Mouse (Mus musculus) R1 (cell line): ENCODE measurements around the gene Schip1.

ENCODE experiments used
- DNase-seq: peaks from one replicate; pipeline ENCODE4 v3.0.0-alpha.2; 2018; ENCODE audit warnings: low read depth, low spot score

Gene Schip1

DNA sequence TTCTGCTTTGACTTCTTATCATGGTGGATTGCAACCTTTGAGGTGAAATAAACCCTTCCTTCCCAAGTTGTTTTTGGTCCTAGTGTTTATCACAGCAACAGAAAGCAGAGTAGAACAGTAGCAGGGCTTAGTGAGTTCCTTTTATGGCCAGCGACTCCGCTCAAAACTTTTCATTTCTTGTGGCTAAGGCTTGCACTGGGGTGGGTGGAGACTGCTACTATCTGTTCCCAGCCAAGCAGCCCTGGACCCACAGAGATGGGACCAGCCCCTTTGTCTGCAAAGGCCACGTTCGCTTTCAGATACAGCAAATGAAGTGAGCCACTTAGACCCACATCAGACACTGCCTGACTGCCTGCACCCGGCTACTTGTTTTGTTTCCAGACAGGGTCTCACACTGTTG lies 446.3 kb downstream of the Schip1 start:
- DNase-seq = no peak

- no peak for DNase-seq
Measured at GRCm38 (mm10) chr3:68511744-68512143, 447.1 kb downstream of the Schip1 start.

DNA sequence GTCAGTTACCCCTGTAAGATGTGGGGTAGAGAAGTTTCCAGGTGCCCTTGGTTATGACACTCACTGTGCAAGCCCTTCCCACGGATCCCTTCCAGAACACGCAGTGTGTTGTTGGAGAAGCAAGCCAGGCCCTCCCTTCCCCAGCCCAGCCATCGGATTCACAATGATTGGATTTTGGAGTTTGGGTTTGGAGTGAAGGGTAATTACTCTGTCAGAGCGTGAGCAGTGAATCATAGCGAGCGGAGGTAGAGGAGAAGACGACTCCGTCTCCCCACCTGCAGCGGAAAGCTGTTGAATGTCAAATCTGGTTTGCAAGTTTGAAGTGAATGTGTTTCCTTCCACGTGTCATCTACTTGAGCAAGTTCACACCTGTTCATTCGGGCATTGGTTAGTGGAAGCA lies 447.7 kb downstream of the Schip1 start:
- DNase-seq = no peak

DNA sequence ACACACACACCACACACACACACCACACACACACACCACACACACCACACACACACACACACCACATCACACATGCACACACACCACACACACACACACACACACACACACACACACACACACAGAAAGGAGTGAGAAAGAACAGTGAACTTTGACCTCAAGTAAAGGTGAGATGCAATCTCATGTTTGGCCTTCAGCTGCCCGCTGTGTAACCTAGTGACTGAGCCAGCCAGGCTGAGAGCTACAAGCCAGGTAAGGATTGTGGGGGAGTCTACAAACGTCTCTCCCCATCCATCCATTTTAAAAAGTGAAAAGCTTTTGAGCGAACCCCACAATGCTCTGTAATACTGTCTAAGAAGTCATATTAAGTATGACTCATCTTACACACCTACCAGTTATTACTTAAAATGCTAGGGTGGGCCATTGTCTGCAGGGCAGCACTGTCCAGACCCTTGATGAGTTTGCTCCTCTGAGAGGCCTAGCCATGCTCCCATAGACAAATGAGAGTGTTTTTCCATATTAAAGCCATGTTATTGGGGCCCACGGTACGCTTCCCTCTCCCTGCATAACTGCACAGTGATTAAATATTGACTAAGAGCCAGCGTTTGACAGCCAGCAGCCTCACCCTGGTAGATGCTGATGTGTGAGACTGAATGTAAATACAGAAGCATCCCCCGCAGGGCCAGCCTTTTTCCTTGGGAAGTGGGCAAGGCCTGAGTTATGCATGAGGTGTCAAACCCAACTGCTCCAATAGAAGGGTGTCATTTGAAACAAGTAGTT lies 448.9 kb downstream of the Schip1 start:
- peak; percentile 50 for DNase-seq

- no peak for DNase-seq
Measured at GRCm38 (mm10) chr3:68514120-68514497, 449.5 kb downstream of the Schip1 start.

DNA sequence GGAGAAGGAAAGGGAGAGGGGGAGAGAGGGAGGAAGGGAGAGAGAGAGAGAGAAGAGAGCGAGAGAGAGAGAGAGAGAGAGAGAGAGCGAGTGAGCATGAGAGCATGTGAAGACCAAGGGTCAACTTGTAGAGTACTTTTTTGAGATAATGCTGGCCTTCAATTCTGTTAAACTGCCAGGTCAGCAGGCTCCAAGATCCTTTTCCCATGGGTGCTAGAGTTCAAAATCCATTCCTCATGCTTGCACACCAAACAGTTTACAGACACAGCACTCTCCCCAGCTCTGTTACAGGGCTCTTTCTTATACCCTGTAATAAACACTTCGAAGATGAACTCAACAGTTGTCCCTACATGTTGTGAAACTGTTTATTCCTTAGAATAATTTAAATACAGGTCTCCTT lies 450.1 kb downstream of the Schip1 start:
- DNase-seq = no peak

DNA sequence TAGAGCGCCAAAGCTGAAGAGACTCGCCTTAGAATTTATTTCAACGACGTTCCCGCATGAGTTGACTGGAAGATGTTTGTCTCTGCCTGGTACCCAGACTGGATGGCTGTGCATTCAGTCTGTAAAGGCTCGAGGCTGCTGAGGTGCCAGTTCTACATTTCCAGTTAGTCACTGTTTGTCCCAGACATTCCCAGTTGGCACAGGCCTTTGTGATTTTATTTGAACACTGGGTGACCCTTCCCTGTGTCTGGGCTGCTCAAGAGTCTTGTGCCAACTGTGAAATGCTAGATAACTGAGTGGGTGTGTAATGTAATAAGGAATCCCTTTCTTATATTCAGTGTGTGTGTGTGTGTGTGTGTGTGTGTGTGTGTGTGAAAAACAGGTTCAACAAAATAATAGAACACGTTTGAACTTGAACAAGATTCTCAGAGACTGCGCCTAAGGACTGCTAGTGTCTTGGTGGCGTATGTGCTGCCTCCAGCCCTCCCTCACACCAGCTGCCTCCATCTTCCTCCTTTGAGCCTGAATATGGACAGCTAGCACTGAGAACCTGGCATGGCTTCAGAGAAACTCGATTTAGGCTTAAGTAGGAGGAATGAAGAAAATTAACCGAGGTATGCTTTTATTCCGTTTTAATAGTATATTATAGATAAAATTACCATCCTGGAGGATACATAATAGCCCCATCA lies 451.9 kb downstream of the Schip1 start:
- DNase-seq = no peak

- no peak for DNase-seq
Measured at GRCm38 (mm10) chr3:68517236-68517635, 452.6 kb downstream of the Schip1 start.

GRCm38 (mm10) chr3:68518041-68518440 lies 453.4 kb downstream of the Schip1 start:
- no peak for DNase-seq

- DNase-seq = no peak
Measured at GRCm38 (mm10) chr3:68518586-68518985, 454.0 kb downstream of the Schip1 start.

DNA sequence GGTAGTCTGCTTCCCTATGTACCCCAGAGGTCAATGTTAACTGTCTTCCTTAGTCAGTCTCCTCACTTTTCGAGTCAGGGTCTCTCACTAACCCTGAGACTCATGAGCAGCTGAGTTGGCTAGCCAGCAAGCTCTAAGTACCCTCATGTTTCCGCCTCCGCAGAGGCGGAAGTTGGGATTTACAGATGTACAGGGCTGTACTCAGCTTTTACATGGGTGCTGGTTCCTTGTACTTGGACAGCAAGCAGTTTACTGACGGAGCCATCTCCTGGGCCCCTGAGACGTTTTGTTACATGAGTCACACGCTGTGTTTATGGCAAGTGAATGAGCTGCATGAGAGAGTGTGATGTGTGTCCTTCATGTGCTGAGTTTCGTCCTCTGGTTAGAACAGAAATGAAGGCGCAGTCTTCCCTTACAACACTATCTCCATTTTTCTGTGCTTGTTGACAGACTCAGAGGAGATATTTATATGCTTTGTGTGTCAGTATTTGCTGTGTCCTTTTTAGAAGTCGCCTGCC lies 460.8 kb downstream of the Schip1 start:
- peak; percentile 66 for DNase-seq

- DNase-seq = no peak
Measured at GRCm38 (mm10) chr3:68526416-68526815, 461.8 kb downstream of the Schip1 start.

DNA sequence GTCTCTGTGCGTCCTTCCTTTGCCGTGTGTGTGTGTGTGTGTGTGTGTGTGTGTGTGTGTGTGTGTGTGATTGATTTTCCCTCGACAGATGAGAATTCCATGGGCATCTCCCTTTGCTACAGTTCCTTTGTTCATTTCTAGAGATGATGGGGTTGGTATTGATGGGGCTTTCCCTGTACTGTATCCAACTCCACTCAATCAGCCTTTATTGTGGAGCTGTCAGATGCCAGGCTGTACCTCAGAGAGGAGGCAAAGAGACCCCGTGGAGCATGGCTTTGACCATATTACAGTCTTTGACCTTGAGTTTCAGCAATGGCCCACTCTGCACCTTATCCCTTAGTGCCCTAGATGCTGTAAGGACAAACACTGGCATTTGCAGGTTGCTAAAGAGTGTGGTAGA lies 462.6 kb downstream of the Schip1 start:
- DNase-seq = no peak

GRCm38 (mm10) chr3:68531908-68532307 lies 467.3 kb downstream of the Schip1 start:
- DNase-seq = no peak

GRCm38 (mm10) chr3:68534571-68535051 lies 470.0 kb downstream of the Schip1 start:
- DNase-seq = peak; percentile 92

GRCm38 (mm10) chr3:68535160-68535728 lies 470.6 kb downstream of the Schip1 start:
- DNase-seq = no peak

GRCm38 (mm10) chr3:68536071-68536470 lies 471.5 kb downstream of the Schip1 start:
- DNase-seq = peak; percentile 80

- no peak for DNase-seq
Measured at GRCm38 (mm10) chr3:68541688-68542087, 477.1 kb downstream of the Schip1 start.

DNA sequence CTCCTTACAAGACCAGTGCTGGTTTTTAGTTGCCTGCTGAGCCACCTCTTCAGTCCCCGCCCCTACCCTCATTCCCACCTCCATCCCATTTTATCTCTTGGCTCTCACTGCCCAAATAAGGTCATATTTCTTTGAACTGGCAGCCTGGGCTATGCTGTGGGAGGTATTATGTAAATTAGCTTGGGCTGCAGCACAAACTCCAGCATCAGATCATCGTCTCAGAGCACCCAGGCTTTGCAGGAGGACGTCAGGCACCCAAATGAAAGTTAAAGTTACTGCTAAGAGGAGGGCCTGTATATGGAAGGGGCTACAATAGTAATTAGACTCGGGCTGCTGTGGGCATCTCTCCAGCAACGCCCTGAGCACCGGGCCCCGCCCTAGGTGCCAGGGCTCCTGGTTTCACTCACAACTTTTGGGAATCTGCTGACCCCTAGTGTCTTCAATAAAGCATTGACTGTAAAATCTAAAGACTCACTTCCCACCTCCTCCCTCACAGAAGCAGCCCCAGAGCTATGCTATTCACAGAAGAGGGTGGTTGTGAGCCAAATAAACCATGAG lies 478.4 kb downstream of the Schip1 start:
- peak; percentile 93 for DNase-seq

- no peak for DNase-seq
Measured at GRCm38 (mm10) chr3:68544811-68545210, 480.2 kb downstream of the Schip1 start.

DNA sequence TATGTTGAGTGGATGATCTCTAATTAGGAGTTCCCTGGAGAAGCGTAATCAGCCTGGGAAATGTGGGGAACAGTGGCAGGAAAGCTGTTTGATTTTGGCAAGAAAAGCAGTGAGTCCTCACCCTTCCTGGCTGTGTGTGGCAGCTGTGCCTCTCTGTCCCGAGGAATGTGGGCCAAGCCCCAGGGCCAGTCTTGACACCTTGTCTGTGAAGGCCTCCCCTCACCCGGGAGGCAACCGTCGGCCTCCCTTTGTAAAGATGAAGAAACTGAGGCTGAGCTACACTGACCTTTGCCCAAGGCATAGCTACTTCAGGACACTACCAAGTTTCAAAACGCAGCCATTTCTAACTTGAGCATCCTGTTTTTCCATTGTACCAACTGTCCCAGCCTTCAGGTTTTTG lies 481.3 kb downstream of the Schip1 start:
- DNase-seq = no peak

- DNase-seq = no peak
Measured at GRCm38 (mm10) chr3:68555087-68555662, 490.6 kb downstream of the Schip1 start.
